Mouse (Mus musculus) kidney, adult 2 months (tissue): ENCODE measurements around the gene Utp11.
A peak's percentile ranks its signal among the peaks of the same experiment; 100 is the strongest.

Source experiments
- CTCF ChIP-seq: fragments of 200-500 bp; conservative IDR thresholded peaks from 2 replicates; pipeline ENCODE4 v1.5.1; 2011; ENCODE audit warnings: low read depth, mild to moderate bottlenecking, control low read depth, low read length, moderate library complexity, mixed read lengths; ENCODE audit not compliant: insufficient read depth, insufficient read length
- POLR2A ChIP-seq: fragments of 200-500 bp; IDR thresholded peaks from one replicate; pipeline ENCODE4 v1.6.1; 2011; ENCODE audit warnings: low read depth, low read length, control low read depth

DNA sequence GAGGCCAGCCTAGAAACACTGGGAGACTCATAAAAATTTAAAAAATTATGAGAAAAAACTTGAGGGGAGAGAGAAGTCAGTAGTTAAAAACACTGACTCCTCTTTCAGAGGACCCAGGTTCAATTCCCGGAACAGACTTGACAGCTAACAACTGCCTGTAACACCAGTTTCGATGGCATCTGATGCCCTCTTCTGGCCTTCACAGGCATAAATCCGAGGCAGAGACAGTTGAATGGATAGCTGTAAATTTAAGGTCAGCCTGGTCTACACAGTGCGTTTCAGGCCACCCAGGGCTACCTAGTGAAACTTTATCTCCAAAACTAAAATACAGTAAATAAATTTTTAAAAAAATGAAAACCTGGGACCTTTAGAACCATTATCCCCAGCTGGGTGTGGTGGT, 8.4 kb downstream of the Utp11 start:
- TF ChIP-seq CTCF: peak; percentile 44
- TF ChIP-seq POLR2A: no peak
